Mouse (Mus musculus) neural tube, embryonic 12.5 days (tissue): ENCODE data around the gene Olfr873. TPM values are rescaled to one million over a fixed set of nuclear protein-coding genes. Genes with fewer than 3 reads are reported as not detected.
"Not testable (repeated sequence)": the region's sequence is repeated elsewhere in the genome, so short reads cannot be mapped to it uniquely, and the experiment has no call there.

Experiments
- ATAC-seq: fragments of 200-750 bp; cut with Nextera tagmentation; 2 replicates; pipeline ENCODE4 v1.8.0; 2017; ENCODE audit warnings: low read depth, mild to moderate bottlenecking, moderate TSS enrichment, moderate library complexity; ENCODE audit not compliant: low FRiP score
- H3K27ac ChIP-seq: fragments of 300-500 bp; sonication (generic); 2 replicates; pipeline ENCODE4 v1.5.1; 2016
- H3K27me3 ChIP-seq: fragments of 300-500 bp; sonication (generic); replicated peaks from 2 replicates; pipeline ENCODE4 v1.6.1; 2016; ENCODE audit warnings: mild to moderate bottlenecking
- H3K36me3 ChIP-seq: fragments of 300-500 bp; sonication (generic); 2 replicates; pipeline ENCODE4 v1.6.1; 2016; ENCODE audit warnings: mild to moderate bottlenecking
- H3K4me1 ChIP-seq: fragments of 300-500 bp; sonication (generic); 2 replicates; pipeline ENCODE4 v1.6.1; 2016
- H3K4me2 ChIP-seq: fragments of 300-500 bp; sonication (generic); replicated peaks from 2 replicates; pipeline ENCODE4 v1.6.1; 2016; ENCODE audit warnings: mild to moderate bottlenecking
- H3K4me3 ChIP-seq: fragments of 300-500 bp; sonication (generic); 2 replicates; pipeline ENCODE4 v1.5.1; 2016
- H3K9ac ChIP-seq: fragments of 300-500 bp; sonication (generic); 2 replicates; pipeline ENCODE4 v1.6.1; 2016; ENCODE audit warnings: mild to moderate bottlenecking
- H3K9me3 ChIP-seq: fragments of 300-500 bp; sonication (generic); 2 replicates; pipeline ENCODE4 v1.6.1; 2016; ENCODE audit warnings: mild to moderate bottlenecking
- WGBS: fragments of 180-500 bp; shearing (Covaris S2); methylation state at CpG from one replicate; pipeline ENCODE4 v1.1.7; 2016; 5-methylcytosine and 5-hydroxymethylcytosine counted together
- polyA plus RNA-seq: library from polyadenylated mRNA; unstranded; fragments of >200 nt; fragmentation: Nextera tagmentation; extraction: Ambion mirVana; gene quantifications from 2 replicates; pipeline ENCODE4 v1.2.1, GENCODE M21; 2016

Olfr873 gene
- not detected in 2 replicates for polyA plus RNA-seq

GRCm38 (mm10) chr9:20298232-20298631, at the start of gene Olfr873:
Olfr873 (plus strand) TSS chr9:20298532.
- Histone ChIP-seq H3K4me3 (no peak within 1 kb of the TSS), H3K9ac (no peak within 1 kb of the TSS), H3K9me3 (0 out of 2 replicates have a peak, but pooled peaks cover 3% of the 10 kb centered on the region), H3K27me3 (no peaks in the 10 kb centered on the region), H3K36me3 (no peaks in the 10 kb centered on the region), H3K4me2 (no peak within 1 kb of the TSS), H3K27ac (no peak within 1 kb of the TSS), H3K4me1 (no peaks in the 10 kb centered on the region)
- 94% methylated on average over 1 of the region's 1 CpGs for WGBS
- ATAC-seq = no peak

DNA sequence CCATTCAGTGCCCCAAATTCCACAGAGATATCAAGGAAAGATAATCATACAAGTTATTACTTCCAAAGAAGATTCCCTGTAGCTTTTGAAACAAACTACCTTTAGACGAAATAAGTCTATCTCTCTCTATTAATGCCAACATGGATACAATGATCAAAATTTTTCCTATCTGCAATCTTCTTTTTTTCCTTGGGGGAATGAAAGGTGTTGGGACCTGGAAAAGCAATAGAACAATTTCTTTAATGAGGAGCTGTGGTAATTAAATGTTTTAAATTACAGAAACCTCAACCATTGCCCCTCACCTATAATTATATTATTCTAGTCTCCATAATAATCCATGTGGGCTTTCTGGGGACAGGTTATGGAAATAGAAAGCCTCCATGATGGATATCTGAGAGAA, 16.3 kb upstream of the Olfr873 start, which contains the start of gene Olfr39:
Gene Olfr39 (plus strand): TSS at position 301 of the 400 bp plus-strand sequence.
- Histone ChIP-seq H3K4me3 (no peak within 1 kb of the TSS), H3K27me3 (no peaks in the 10 kb centered on the region), H3K9me3 (no peaks in the 10 kb centered on the region), H3K27ac (no peak within 1 kb of the TSS), H3K4me2 (no peak within 1 kb of the TSS), H3K4me1 (no peaks in the 10 kb centered on the region), H3K9ac (no peak within 1 kb of the TSS), H3K36me3 (no peaks in the 10 kb centered on the region)
- no peak for ATAC-seq
- WGBS = 80% methylated on average over 1 of the region's 1 CpGs

GRCm38 (mm10) chr9:20295562-20295961, 2.8 kb upstream of the Olfr873 start:
- 88% methylated on average over 5 of the region's 5 CpGs for WGBS
- H3K4me1 ChIP-seq, ATAC-seq, H3K4me2 ChIP-seq, H3K9me3 ChIP-seq, H3K36me3 ChIP-seq, H3K27me3 ChIP-seq, H3K27ac ChIP-seq, H3K9ac ChIP-seq, H3K4me3 ChIP-seq: not testable (repeated sequence)

DNA sequence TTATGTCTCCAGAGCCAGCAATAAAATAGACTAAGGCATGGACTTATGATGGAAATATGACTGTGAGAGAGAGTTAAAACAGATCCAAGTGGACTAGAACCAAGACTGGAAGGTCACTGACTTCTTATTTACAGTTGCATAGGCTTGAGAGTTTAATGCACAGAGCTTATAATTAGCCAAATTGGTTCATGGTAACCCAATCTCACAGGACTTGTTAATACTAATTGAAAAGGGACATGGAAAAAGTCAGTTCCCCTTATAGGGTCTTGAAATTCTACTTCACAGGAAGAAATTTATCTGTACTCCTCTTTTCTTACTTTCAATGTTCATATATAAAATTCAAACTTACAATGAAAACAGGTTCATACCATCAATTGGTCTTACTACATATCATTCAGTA, 37.7 kb downstream of the Olfr873 start, which contains the start of gene Olfr18:
Gene Olfr18 (minus strand): TSS at position 101 of the 400 bp plus-strand sequence.
- Histone ChIP-seq H3K27me3 (no peaks in the 10 kb centered on the region), H3K4me3 (no peak within 1 kb of the TSS), H3K36me3 (no peaks in the 10 kb centered on the region), H3K4me2 (no peak within 1 kb of the TSS), H3K9ac (no peak within 1 kb of the TSS), H3K27ac (no peak within 1 kb of the TSS), H3K9me3 (no peaks in the 10 kb centered on the region), H3K4me1 (no peaks in the 10 kb centered on the region)
- ATAC-seq = no peak

GRCm38 (mm10) chr9:20348501-20348900, 50.2 kb downstream of the Olfr873 start:
- Histone ChIP-seq H3K4me3 (no peak overlapping the region), H3K9me3 (peaks cover 12% of the 10 kb centered on the region; the same call in 1 of the 2 replicates), H3K9ac (no peak overlapping the region), H3K27ac (no peak overlapping the region), H3K27me3 (no peaks in the 10 kb centered on the region), H3K36me3 (peaks cover 36% of the 10 kb centered on the region), H3K4me2 (no peak overlapping the region), H3K4me1 (no peaks in the 10 kb centered on the region)
- no peak for ATAC-seq
- 92% methylated on average over 4 of the region's 4 CpGs for WGBS

Other genes with a start within 250 kb of the Olfr873 start
- not detected in 2 replicates for gene Olfr867, start 241.0 kb upstream of the Olfr873 start, polyA plus RNA-seq
- not detected in 2 replicates for gene Olfr868, start 199.9 kb upstream of the Olfr873 start, polyA plus RNA-seq
- gene Olfr869, start 169.5 kb upstream of the Olfr873 start, polyA plus RNA-seq = not detected in 2 replicates
- gene Olfr870, start 124.5 kb upstream of the Olfr873 start, polyA plus RNA-seq = not detected in 2 replicates
- not detected in 2 replicates for gene Olfr871, start 86.3 kb upstream of the Olfr873 start, polyA plus RNA-seq
- gene Olfr872, start 61.4 kb upstream of the Olfr873 start, polyA plus RNA-seq = not detected in 2 replicates
- not detected in 2 replicates for gene Olfr39, start 16.2 kb upstream of the Olfr873 start, polyA plus RNA-seq
- not detected in 2 replicates for gene Olfr18, start 37.6 kb downstream of the Olfr873 start, polyA plus RNA-seq
- 35.2 and 36.1 TPM in 2 replicates for gene Zfp560, start 86.6 kb downstream of the Olfr873 start, polyA plus RNA-seq
- 25.5 and 25.6 TPM in 2 replicates for gene Zfp26, start 161.6 kb downstream of the Olfr873 start, polyA plus RNA-seq
- 30.3 and 31.3 TPM in 2 replicates for gene Zfp426, start 194.2 kb downstream of the Olfr873 start, polyA plus RNA-seq
- gene Zfp266, start 222.9 kb downstream of the Olfr873 start, polyA plus RNA-seq = 142 and 146 TPM in 2 replicates